Mouse (Mus musculus): ENCODE data around the gene Wdtc1.

- TF ChIP-seq MXI1 (IDR thresholded peaks at IDR 0.05; ENCODE audit: low read depth, low read length) (no peak), POLR2A (IDR thresholded peaks at IDR 0.05; ENCODE audit: control insufficient read depth in 1 of 2, insufficient read depth in 1 of 2, low read depth in 1 of 2, low read length in 2 of 2, poor library complexity in 1 of 2) (no peak)
These were observed 32.9 kb upstream of the Wdtc1 start for GRCm38 (mm10) chr4:133386061-133386797.

Measured in MEL (cell line).